Mouse (Mus musculus) C2C12 (cell line): ENCODE measurements around the gene Tmprss4.

Experiments
- CEBPB ChIP-seq: IDR thresholded peaks from one replicate; pipeline ENCODE4 v1.6.1; 2011; ENCODE audit warnings: low read depth, mild to moderate bottlenecking, control low read depth, moderate library complexity
- CTCF ChIP-seq: IDR thresholded peaks from one replicate; pipeline ENCODE4 v1.5.1; 2011; ENCODE audit not compliant: control insufficient read depth, insufficient read depth, insufficient read length
- FOSL1 ChIP-seq: IDR thresholded peaks from one replicate; pipeline ENCODE4 v1.8.0; 2011; ENCODE audit warnings: mild to moderate bottlenecking, low read length; ENCODE audit not compliant: poor library complexity, insufficient read depth, severe bottlenecking
- MAX ChIP-seq: IDR thresholded peaks from one replicate; pipeline ENCODE4 v1.6.1; 2011; ENCODE audit warnings: mild to moderate bottlenecking, control low read depth
- MYOD1 ChIP-seq: IDR thresholded peaks from one replicate; pipeline ENCODE4 v1.6.1; 2011; ENCODE audit warnings: low read depth; ENCODE audit not compliant: control insufficient read depth, insufficient read length
- MYOG ChIP-seq: IDR thresholded peaks from one replicate; pipeline ENCODE4 v1.6.1; 2011; ENCODE audit not compliant: control insufficient read depth, insufficient read length; ENCODE audit errors: extremely low read depth
- USF1 ChIP-seq: IDR thresholded peaks from one replicate; pipeline ENCODE4 v1.6.1; 2011; ENCODE audit warnings: low read depth, mild to moderate bottlenecking, control low read depth, moderate library complexity

DNA sequence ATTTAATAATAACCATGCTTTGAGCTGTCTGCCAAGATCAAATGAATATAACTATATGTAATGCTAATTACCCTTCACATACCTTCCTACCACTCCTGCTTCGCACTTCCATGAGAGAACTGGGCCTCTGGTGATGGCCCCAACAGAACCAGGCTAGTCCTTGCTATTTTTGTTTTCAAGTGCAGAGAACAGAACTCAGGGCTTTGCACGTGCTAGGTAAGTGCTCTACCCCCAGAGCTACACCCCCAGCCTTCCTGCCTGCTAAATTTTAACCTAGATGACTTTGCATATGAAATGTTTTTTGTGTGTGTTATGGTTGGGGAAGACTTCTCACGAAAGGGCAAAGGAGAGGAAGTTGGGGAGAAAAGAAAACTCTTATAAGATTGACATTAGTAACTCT is 21.4 kb downstream of the Tmprss4 start:
- TF ChIP-seq CTCF (no peak), CEBPB (no peak), USF1 (no peak), MAX (no peak), FOSL1 (no peak), MYOG (no peak), MYOD1 (no peak)
